Comparison of ENCODE assay signal across 15 mouse cellular contexts in genomic region chr1:172418173-172418572, GRCm38 (mm10). TPM values are rescaled to one million over a fixed set of nuclear protein-coding genes. Genes with fewer than 3 reads are reported as not detected.
DNase-seq lines count a peak whose midpoint lies in the region; ATAC-seq lines count a peak whose summit lies in the region.
"Had no signal": no experiment of that assay in that cellular context is flagged by ENCODE, and none has a peak within 500 bp of the region (broad histone marks: within the 10 kb centered on the region; RNA-seq: fewer than 3 reads in every experiment).

No protein-coding gene starts in this region.

- WGBS in embryonic facial prominence, embryonic 11.5 days, result 7% methylated on average over 6 of the region's 6 CpGs
- 13% methylated on average over 6 of the region's 6 CpGs for WGBS in embryonic facial prominence, embryonic 10.5 days
- 16% methylated on average over 6 of the region's 6 CpGs for WGBS in liver, embryonic 12.5 days (ENCODE audit: insufficient replicate concordance)

- peak; percentile 69; the same call in 1 of the 2 replicates for ATAC-seq in embryonic facial prominence, embryonic 11.5 days (replicated peaks; ENCODE audit: insufficient number of reproducible peaks, low FRiP score, low TSS enrichment, low read depth)
- ATAC-seq in liver, embryonic 12.5 days, result 0 out of 2 replicates have a peak, but pooled peaks have one; percentile 18
- peak; percentile 74 for ATAC-seq in megakaryocyte progenitor cell, adult 5-6 weeks (replicated peaks; ENCODE audit: poor library complexity)

- no peak for DNase-seq in embryonic facial prominence, embryonic 11.5 days (ENCODE audit: low spot score)
- DNase-seq in embryonic facial prominence, embryonic 10.5 days (ENCODE audit: low spot score), result no peak
- DNase-seq in liver, result no peak
- peak; percentile 91 for DNase-seq in R1 (ENCODE audit: low read depth, low spot score)
- DNase-seq in cerebellum, adult 11 months, result no peak
- no peak for DNase-seq in thymus, postnatal 14 days
- DNase-seq: adrenal gland, postnatal 10 days; cerebellum, adult 8-10 months; gastrocnemius, postnatal 25 days; lung, postnatal 14 days had no signal

- no peak overlapping the region for H3K27ac ChIP-seq in embryonic facial prominence, embryonic 11.5 days (replicated peaks; ENCODE audit: low read depth, low read length)
- H3K27ac ChIP-seq in embryonic facial prominence, embryonic 10.5 days (replicated peaks), result no peak overlapping the region
- H3K27ac ChIP-seq in liver, embryonic 12.5 days, result no peak overlapping the region
- H3K27ac ChIP-seq: hindbrain, embryonic 14.5 days; limb, embryonic 12.5 days had no signal

- no peaks in the 10 kb centered on the region for H3K9me3 ChIP-seq in embryonic facial prominence, embryonic 11.5 days (replicated peaks; ENCODE audit: control insufficient read depth, low read length)
- H3K9me3 ChIP-seq in embryonic facial prominence, embryonic 10.5 days, result no peaks in the 10 kb centered on the region
- H3K9me3 ChIP-seq in liver, embryonic 12.5 days (replicated peaks), result no peaks in the 10 kb centered on the region
- H3K9me3 ChIP-seq: limb, embryonic 12.5 days had no signal

- H3K9ac ChIP-seq in embryonic facial prominence, embryonic 11.5 days (replicated peaks; ENCODE audit: low read length), result no peak overlapping the region
- H3K9ac ChIP-seq in liver, embryonic 12.5 days, result no peak overlapping the region
- H3K9ac ChIP-seq: hindbrain, embryonic 14.5 days; limb, embryonic 12.5 days had no signal

- H3K27me3 ChIP-seq in embryonic facial prominence, embryonic 11.5 days (ENCODE audit: control insufficient read depth, insufficient read depth, low read length), result no peaks in the 10 kb centered on the region
- no peaks in the 10 kb centered on the region for H3K27me3 ChIP-seq in embryonic facial prominence, embryonic 10.5 days (replicated peaks; ENCODE audit: low read depth, poor library complexity, severe bottlenecking)
- H3K27me3 ChIP-seq in liver, embryonic 12.5 days (replicated peaks), result no peaks in the 10 kb centered on the region
- H3K27me3 ChIP-seq: limb, embryonic 12.5 days had no signal

- H3K4me1 ChIP-seq in embryonic facial prominence, embryonic 11.5 days (ENCODE audit: control insufficient read depth, insufficient read depth, low read length), result no peaks in the 10 kb centered on the region
- H3K4me1 ChIP-seq in embryonic facial prominence, embryonic 10.5 days, result peaks cover 8% of the 10 kb centered on the region
- no peaks in the 10 kb centered on the region for H3K4me1 ChIP-seq in liver, embryonic 12.5 days

- no peaks in the 10 kb centered on the region for H3K36me3 ChIP-seq in embryonic facial prominence, embryonic 11.5 days (replicated peaks; ENCODE audit: control insufficient read depth, insufficient read depth, low read depth, low read length)
- H3K36me3 ChIP-seq in embryonic facial prominence, embryonic 10.5 days (replicated peaks), result no peaks in the 10 kb centered on the region
- H3K36me3 ChIP-seq in liver, embryonic 12.5 days, result no peaks in the 10 kb centered on the region
- H3K36me3 ChIP-seq: limb, embryonic 12.5 days had no signal

- H3K4me3 ChIP-seq in embryonic facial prominence, embryonic 11.5 days (ENCODE audit: low read depth, low read length), result no peak overlapping the region
- no peak overlapping the region for H3K4me3 ChIP-seq in embryonic facial prominence, embryonic 10.5 days
- no peak overlapping the region for H3K4me3 ChIP-seq in liver, embryonic 12.5 days
- H3K4me3 ChIP-seq: limb, embryonic 12.5 days; myocyte had no signal

- no peak overlapping the region for H3K4me2 ChIP-seq in embryonic facial prominence, embryonic 11.5 days (ENCODE audit: low read depth, low read length)
- no peak overlapping the region for H3K4me2 ChIP-seq in liver, embryonic 12.5 days
- H3K4me2 ChIP-seq: hindbrain, embryonic 14.5 days; limb, embryonic 12.5 days had no signal

RNA-seq across cellular contexts. Expression of gene Pigm, which starts 41.8 kb away (rescaled TPM):
- polyA plus RNA-seq in embryonic facial prominence, embryonic 11.5 days (2014; fragmentation: Nextera tagmentation; extraction: Ambion mirVana), result 11.4 and 12.3 TPM in 2 replicates
- 10.2 and 11.1 TPM in 2 replicates for polyA plus RNA-seq in embryonic facial prominence, embryonic 10.5 days (2016; fragmentation: Nextera tagmentation; extraction: Ambion mirVana)
- polyA plus RNA-seq in liver, embryonic 12.5 days (2016; fragmentation: Nextera tagmentation; extraction: Ambion mirVana), result 4.3 TPM in 2 replicates
- 14.7 and 16.2 TPM in 2 replicates for total RNA-seq in megakaryocyte progenitor cell, adult 5-6 weeks (2015)
- total RNA-seq in megakaryocyte progenitor cell, adult 5-6 weeks (2017), result 15.3 and 15.7 TPM in 2 replicates

RNA-seq across cellular contexts. Expression of gene Slamf9, which starts 57.0 kb away (rescaled TPM):
- polyA plus RNA-seq in embryonic facial prominence, embryonic 11.5 days (2014; fragmentation: Nextera tagmentation; extraction: Ambion mirVana), result 0.48 and 0.53 TPM in 2 replicates
- polyA plus RNA-seq in embryonic facial prominence, embryonic 10.5 days (2016; fragmentation: Nextera tagmentation; extraction: Ambion mirVana), result not detected in 2 replicates
- polyA plus RNA-seq in liver, embryonic 12.5 days (2016; fragmentation: Nextera tagmentation; extraction: Ambion mirVana), result 1.1 and 1.3 TPM in 2 replicates
- 0.35 and 0.49 TPM in 2 replicates for total RNA-seq in megakaryocyte progenitor cell, adult 5-6 weeks (2015)
- 0.41 and 0.62 TPM in 2 replicates for total RNA-seq in megakaryocyte progenitor cell, adult 5-6 weeks (2017)

Comparison
In these comparisons a context has a peak if more than half of its experiments do, and no peak if none do; other contexts are left out.
1. ATAC-seq: peak in every context shown above with its lines; median percentile 74 in megakaryocyte progenitor cell, adult 5-6 weeks; 69 in embryonic facial prominence, embryonic 11.5 days; 18 in liver, embryonic 12.5 days.